Mouse (Mus musculus) midbrain, embryonic 12.5 days (tissue): ENCODE results near the gene Srl. TPM values are rescaled to one million over a fixed set of nuclear protein-coding genes. Genes with fewer than 3 reads are reported as not detected.
"Not testable (repeated sequence)": the region's sequence is repeated elsewhere in the genome, so short reads cannot be mapped to it uniquely, and the experiment has no call there.

Experiments
- ATAC-seq: fragments of 200-750 bp; cut with Nextera tagmentation; 2 replicates; pipeline ENCODE4 v1.8.0; 2017; ENCODE audit warnings: low read depth, moderate TSS enrichment, moderate library complexity; ENCODE audit not compliant: low FRiP score
- H3K27ac ChIP-seq: fragments of 300-500 bp; sonication (generic); replicated peaks from 2 replicates; pipeline ENCODE4 v1.5.1; 2016; ENCODE audit warnings: mild to moderate bottlenecking
- H3K27me3 ChIP-seq: fragments of 300-500 bp; sonication (generic); 2 replicates; pipeline ENCODE4 v1.6.1; 2016; ENCODE audit warnings: mild to moderate bottlenecking
- H3K36me3 ChIP-seq: fragments of 300-500 bp; sonication (generic); 2 replicates; pipeline ENCODE4 v1.6.1; 2016
- H3K4me1 ChIP-seq: fragments of 300-500 bp; sonication (generic); 2 replicates; pipeline ENCODE4 v1.6.1; 2016
- H3K4me2 ChIP-seq: fragments of 300-500 bp; sonication (generic); replicated peaks from 2 replicates; pipeline ENCODE4 v1.6.1; 2016; ENCODE audit warnings: mild to moderate bottlenecking, moderate library complexity
- H3K4me3 ChIP-seq: fragments of 300-500 bp; sonication (generic); 2 replicates; pipeline ENCODE4 v1.5.1; 2016; ENCODE audit warnings: mild to moderate bottlenecking
- H3K9ac ChIP-seq: fragments of 300-500 bp; sonication (generic); replicated peaks from 2 replicates; pipeline ENCODE4 v1.6.1; 2016; ENCODE audit warnings: mild to moderate bottlenecking, moderate library complexity
- H3K9me3 ChIP-seq: fragments of 300-500 bp; sonication (generic); 2 replicates; pipeline ENCODE4 v1.6.1; 2016; ENCODE audit warnings: mild to moderate bottlenecking
- WGBS: fragments of 180-500 bp; shearing (Covaris S2); methylation state at CpG from one replicate; pipeline ENCODE4 v1.1.7; 2016; 5-methylcytosine and 5-hydroxymethylcytosine counted together
- polyA plus RNA-seq: library from polyadenylated mRNA; unstranded; fragments of >200 nt; fragmentation: Nextera tagmentation; extraction: Ambion mirVana; gene quantifications from 2 replicates; pipeline ENCODE4 v1.2.1, GENCODE M21; 2016

The Srl gene
- 21.5 and 22.1 TPM in 2 replicates for polyA plus RNA-seq

DNA sequence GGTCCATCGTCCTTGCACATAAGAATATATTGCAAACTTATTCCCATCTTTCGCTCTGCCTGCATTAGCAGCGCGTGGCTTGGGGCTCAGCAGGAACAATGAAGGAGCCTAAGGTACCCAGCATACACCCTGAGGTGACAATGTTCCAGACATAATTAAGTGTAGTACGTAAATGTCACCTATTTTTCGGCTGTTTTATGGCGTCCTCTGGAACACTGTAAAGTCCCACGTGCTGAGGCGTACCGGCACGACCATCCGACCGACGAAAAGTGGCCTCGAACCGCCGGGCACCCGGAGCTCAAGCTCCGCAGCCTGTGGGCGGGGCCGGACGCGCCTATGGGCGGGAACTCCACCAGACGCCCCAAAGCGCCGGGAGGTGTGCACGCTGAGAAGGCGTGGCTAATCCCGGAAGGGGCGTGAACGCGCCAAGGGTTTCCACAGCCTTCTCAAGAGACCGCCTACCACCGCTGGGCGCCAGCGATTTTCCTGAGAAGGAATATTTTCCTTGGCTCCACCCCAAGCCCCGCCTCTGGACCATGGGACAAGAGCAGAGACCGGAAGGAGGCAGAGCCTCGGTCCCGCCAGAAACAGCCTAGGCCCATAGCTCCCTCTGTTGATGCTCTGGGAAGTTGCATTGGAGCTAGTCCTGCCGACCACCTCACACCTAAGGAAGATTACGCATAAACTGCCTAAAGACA lies at the start of gene Srl:
TSS of gene Srl (minus strand) at position 316 of the 698 bp plus-strand sequence.
- H3K27me3 ChIP-seq: no peaks in the 10 kb centered on the region
- H3K4me2 ChIP-seq: peak within 1 kb of the TSS; percentile 50
- H3K4me1 ChIP-seq: peaks cover 9% of the 10 kb centered on the region
- H3K9ac ChIP-seq: peak within 1 kb of the TSS; percentile 29
- H3K4me3 ChIP-seq: peak within 1 kb of the TSS; percentile 52
- H3K9me3 ChIP-seq: no peaks in the 10 kb centered on the region
- peaks cover 20% of the 10 kb centered on the region for H3K36me3 ChIP-seq
- 1% methylated on average over 43 of the region's 43 CpGs for WGBS
- peak within 1 kb of the TSS; percentile 49; the same call in 1 of the 2 replicates for H3K27ac ChIP-seq
- peak; percentile 98 for ATAC-seq

DNA sequence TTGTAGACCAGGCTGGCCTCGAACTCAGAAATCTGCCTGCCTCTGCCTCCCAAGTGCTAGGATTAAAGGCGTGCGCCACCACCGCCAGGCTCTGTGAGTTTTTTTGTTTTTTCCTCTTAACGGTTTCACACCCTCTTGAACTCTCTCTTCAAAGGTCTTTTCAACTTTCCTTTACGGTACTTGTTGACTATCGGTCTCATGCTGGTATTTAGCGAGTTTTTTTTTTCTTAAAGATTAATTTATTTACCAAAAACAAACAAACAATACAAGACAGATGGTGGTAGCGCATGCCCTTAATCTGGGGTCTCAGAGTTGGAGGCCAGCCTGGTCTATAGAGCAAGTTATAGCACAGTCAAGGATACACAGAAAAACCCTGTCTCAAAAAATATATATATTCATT lies 48.6 kb upstream of the Srl start:
- Histone ChIP-seq H3K27ac (no peak overlapping the region), H3K27me3 (no peaks in the 10 kb centered on the region), H3K36me3 (peaks cover 4% of the 10 kb centered on the region), H3K9ac (no peak overlapping the region), H3K4me2 (no peak overlapping the region), H3K9me3 (no peaks in the 10 kb centered on the region), H3K4me3 (no peak overlapping the region), H3K4me1 (peaks cover 34% of the 10 kb centered on the region)
- WGBS: 96% methylated on average over 9 of the region's 9 CpGs
- no peak for ATAC-seq

DNA sequence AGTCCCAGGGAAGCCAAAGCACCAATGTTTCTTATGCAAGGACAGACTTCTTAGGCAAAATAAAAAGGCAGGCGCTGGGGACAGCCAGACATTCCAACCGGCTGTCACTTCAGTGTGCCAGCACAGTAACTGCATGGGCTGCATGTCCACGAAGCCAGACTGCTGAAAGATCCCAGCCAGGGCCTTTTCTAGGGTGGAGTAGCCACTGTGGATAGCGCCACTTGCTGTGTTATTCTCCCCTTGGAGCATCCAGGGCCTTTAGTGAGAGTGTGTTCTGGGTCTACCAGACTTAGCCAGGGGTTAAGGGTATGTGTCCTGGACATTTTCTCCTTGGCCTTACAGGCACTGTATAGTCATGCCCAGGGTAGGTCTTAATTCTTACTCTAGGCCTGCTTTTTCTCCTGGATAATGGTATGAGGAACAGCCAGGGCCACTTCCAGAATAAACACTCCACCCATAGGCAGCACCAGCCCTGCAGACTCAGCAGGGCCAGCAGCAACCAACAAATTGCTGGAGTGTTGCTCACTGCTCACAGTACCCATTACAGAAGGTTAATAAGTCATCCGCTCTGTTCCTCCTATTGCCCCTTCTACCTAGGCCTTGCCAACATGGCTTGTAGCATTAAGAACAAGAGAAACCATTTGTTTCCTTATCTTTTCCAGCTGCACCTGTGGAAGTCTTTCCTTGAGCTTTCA lies 46.0 kb upstream of the Srl start:
- no peak for ATAC-seq
- Histone ChIP-seq H3K9ac (no peak overlapping the region), H3K27ac (peak overlapping the region; percentile 85), H3K9me3 (no peaks in the 10 kb centered on the region), H3K4me1 (peaks cover 22% of the 10 kb centered on the region), H3K27me3 (no peaks in the 10 kb centered on the region), H3K4me3 (no peak overlapping the region), H3K36me3 (peaks cover 4% of the 10 kb centered on the region), H3K4me2 (peak overlapping the region; percentile 58; the same call in 1 of the 2 replicates)
- WGBS: 56% methylated on average over 5 of the region's 5 CpGs

DNA sequence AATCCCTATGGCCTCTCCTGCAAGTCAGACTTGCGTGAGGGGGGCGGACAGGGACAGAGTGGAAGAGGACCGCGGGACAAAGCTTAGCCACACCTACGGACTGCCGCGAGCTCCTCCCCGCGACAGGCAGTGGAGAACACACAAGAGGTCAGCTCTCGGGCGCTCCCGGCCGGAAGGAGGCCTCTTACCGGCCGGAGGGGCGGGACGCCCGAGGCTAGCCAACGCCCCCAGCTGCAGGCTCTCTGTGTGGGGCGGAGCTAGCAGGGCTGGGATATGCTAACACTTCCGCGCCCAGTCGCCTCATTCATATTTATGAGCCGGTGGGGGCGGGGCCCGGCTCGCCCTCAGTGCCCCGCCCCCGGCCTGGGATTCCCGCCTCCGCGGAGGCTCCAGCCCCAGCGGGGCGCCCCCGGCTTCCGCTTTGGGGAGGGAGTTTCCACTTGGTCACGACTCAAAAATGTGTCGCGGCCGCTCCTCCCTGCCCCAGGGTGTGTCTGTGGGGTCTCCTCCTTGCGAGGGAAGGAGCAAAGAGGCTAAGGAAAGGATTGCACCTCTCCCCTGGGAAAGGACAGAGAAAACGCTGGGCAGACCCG lies 45.0 kb upstream of the Srl start:
- Histone ChIP-seq H3K4me3 (peak overlapping the region; percentile 44), H3K9ac (peak overlapping the region; percentile 46), H3K27me3 (no peaks in the 10 kb centered on the region), H3K4me2 (peak overlapping the region; percentile 58), H3K27ac (peak overlapping the region; percentile 85), H3K9me3 (no peaks in the 10 kb centered on the region), H3K36me3 (peaks cover 4% of the 10 kb centered on the region), H3K4me1 (peaks cover 17% of the 10 kb centered on the region)
- peak; percentile 99 for ATAC-seq
- WGBS: under 1% methylated on average over 43 of the region's 43 CpGs

DNA sequence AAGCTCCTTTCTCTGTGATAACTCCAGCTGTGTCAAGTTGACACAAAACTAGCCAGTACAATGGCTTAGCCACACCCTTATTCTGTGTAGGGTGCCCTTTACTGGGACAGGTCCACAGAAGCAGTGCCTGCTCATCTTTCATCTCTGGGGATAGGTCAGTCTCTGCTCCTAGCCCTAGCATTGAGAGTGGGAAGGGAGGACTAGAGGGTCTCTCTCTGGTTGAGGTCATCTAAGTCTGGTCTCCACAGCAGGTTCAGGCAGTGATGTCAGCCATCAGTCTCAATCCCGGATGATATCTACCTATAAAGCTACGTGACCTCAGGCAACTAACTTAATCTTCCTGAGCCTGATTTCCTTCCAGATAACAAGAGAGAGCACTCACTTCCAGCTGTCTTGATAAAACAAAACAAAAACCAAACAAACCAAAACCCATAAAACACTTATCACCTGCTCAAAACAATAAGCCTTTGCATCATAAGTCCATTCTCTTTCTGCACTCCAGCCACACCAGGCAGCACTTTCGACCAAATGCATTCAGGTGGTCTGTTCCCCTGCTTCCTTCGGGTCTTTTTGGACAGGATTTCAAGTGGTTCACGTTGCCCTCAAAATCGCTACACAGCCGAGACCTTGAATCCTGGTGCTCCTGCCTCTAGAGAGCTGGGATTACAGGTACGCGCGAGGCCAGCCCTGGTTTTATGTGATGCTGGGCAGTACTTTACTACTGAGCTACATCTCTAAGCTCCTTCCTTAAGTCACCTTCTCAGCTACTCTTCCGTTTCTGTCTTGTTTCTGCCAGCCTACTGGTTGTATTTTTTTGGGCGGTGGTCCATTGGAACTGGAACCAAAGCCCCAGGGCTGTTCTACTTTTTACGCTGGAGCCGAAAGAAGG lies 44.3 kb upstream of the Srl start:
- 13% methylated on average over 14 of the region's 14 CpGs for WGBS
- no peaks in the 10 kb centered on the region for H3K27me3 ChIP-seq
- H3K4me1 ChIP-seq: peaks cover 17% of the 10 kb centered on the region
- peak; percentile 39 for ATAC-seq
- no peaks in the 10 kb centered on the region for H3K9me3 ChIP-seq
- peak overlapping the region; percentile 44 for H3K4me3 ChIP-seq
- peak overlapping the region; percentile 85 for H3K27ac ChIP-seq
- H3K9ac ChIP-seq: peak overlapping the region; percentile 46
- H3K4me2 ChIP-seq: peak overlapping the region; percentile 58
- H3K36me3 ChIP-seq: peaks cover 4% of the 10 kb centered on the region

DNA sequence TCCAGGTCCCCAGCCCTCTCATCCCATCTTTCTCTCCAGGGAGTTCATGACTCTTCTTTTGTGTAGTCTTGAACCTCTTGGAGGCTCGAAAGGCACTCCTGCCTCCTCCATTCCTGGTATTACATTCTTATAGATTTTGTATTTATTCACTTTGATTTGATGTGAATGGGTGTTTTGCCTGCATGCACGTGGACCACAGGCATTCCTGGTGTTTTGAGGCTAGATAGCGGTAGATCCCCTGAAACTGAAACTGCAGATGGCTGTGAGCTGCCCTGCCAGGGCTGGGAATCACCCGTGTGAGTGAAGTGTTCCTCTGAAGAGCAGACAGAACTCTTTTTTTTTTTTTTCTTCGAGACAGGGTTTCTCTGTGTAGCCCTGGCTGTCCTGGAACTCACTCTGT lies 42.8 kb upstream of the Srl start:
- no peaks in the 10 kb centered on the region for H3K27me3 ChIP-seq
- 80% methylated on average over 5 of the region's 5 CpGs for WGBS

DNA sequence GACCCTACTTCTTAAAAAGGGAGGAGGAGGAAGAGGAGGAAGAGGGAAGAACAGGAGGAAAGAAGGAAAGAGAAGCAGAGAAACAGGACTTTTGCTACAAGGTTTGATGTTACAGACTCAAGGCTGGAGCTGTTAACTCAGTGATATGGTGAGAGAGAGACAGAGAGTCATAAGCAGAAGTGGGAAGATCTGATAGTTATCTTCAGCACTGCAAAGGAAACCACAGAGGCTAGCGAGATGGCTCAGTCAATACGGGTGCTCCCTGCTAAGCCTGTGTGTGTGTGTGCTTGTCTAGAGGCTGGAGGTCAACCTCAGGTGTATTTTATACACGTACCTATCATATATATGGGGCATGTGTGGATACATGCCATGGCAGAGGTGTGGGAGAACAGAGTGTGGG lies 42.2 kb upstream of the Srl start:
- WGBS: 84% methylated on average over 3 of the region's 3 CpGs

More for the DNA sequence above, 42.8 kb upstream of the Srl start:
- no peak overlapping the region for H3K27ac ChIP-seq
- H3K4me1 ChIP-seq: peaks cover 17% of the 10 kb centered on the region
- ATAC-seq: no peak
- no peak overlapping the region for H3K4me2 ChIP-seq
- no peak overlapping the region for H3K4me3 ChIP-seq
- no peaks in the 10 kb centered on the region for H3K36me3 ChIP-seq
- H3K9ac ChIP-seq: no peak overlapping the region
- H3K9me3 ChIP-seq: no peaks in the 10 kb centered on the region

DNA sequence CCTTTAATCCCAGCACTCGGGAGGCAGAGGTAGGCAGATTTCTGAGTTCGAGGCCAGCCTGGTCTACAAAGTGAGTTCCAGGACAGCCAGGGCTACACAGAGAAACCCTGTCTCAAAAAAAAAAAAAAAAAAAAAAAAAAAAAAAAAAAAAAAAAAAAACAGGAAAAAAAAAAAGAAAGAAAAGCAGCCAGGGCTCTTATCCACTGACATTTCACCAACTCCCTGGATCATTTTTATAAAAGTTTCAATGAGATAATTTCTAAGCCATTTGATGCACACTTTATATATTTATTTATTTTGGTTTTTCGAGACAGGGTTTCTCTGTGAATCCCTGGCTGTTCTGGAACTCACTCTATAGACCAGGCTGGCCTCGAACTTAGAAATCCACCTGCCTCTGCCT lies 39.6 kb upstream of the Srl start:
- not testable (repeated sequence) for H3K4me2 ChIP-seq, H3K9ac ChIP-seq, H3K9me3 ChIP-seq, H3K4me1 ChIP-seq, H3K27ac ChIP-seq, H3K36me3 ChIP-seq, ATAC-seq, H3K27me3 ChIP-seq, H3K4me3 ChIP-seq
- 95% methylated on average over 4 of the region's 4 CpGs for WGBS

More for the DNA sequence above, 42.2 kb upstream of the Srl start:
- Histone ChIP-seq H3K9ac (no peak overlapping the region), H3K4me3 (no peak overlapping the region), H3K9me3 (no peaks in the 10 kb centered on the region), H3K36me3 (no peaks in the 10 kb centered on the region), H3K4me1 (peaks cover 17% of the 10 kb centered on the region), H3K4me2 (no peak overlapping the region), H3K27me3 (no peaks in the 10 kb centered on the region), H3K27ac (no peak overlapping the region)
- no peak for ATAC-seq

DNA sequence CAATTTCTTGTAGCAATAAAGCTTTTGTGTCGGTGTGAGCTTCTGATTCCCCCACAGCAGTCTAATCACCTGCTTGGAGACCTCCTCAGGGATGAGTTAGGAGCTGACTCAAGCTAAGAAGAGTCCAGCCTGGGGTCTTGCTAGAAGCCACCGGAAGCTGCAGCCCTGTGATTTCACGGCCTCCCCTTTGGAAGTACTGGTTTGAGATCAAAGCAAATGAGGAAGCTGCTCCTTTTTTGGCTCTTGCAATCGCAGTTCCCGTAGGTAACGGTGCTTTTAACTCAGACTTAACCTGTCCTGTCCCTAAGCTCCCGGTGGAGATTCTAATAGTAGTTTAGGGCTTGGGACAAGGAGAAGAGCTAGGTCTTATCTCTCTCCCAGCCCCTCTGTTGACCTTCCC lies 37.0 kb upstream of the Srl start:
- no peak for ATAC-seq
- Histone ChIP-seq H3K9me3 (no peaks in the 10 kb centered on the region), H3K4me1 (no peaks in the 10 kb centered on the region), H3K27ac (no peak overlapping the region), H3K36me3 (no peaks in the 10 kb centered on the region), H3K27me3 (no peaks in the 10 kb centered on the region), H3K4me3 (no peak overlapping the region), H3K4me2 (no peak overlapping the region), H3K9ac (no peak overlapping the region)
- WGBS: 75% methylated on average over 7 of the region's 7 CpGs

DNA sequence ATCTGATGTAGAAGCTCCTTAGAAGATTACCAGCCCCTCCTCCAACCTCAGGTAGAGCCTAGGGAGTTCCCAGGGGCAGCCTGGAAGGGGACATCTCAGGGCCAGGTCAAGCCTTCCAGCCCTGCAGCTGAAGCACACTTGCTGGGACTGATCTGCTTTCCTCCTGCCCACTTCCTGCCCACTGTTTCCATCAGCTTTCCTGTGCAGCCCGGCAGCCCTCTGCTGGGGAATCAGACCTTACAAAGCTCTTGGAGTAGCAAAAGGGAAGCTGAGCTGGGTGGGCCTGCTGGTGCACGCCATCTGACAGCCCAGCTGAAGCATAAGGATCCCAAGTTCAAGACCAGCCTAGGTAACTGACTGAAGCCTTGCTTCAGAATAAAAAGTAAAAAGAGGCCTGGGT lies 35.3 kb upstream of the Srl start:
- whole genome bisulfite sequencing: 58% methylated on average over 2 of the region's 2 CpGs
- no peak overlapping the region for H3K4me2 ChIP-seq
- no peak for ATAC-seq
- no peak overlapping the region for H3K9ac ChIP-seq
- no peaks in the 10 kb centered on the region for H3K36me3 ChIP-seq
- H3K4me3 ChIP-seq: no peak overlapping the region
- H3K4me1 ChIP-seq: no peaks in the 10 kb centered on the region
- H3K27me3 ChIP-seq: no peaks in the 10 kb centered on the region
- no peak overlapping the region for H3K27ac ChIP-seq
- H3K9me3 ChIP-seq: no peaks in the 10 kb centered on the region

DNA sequence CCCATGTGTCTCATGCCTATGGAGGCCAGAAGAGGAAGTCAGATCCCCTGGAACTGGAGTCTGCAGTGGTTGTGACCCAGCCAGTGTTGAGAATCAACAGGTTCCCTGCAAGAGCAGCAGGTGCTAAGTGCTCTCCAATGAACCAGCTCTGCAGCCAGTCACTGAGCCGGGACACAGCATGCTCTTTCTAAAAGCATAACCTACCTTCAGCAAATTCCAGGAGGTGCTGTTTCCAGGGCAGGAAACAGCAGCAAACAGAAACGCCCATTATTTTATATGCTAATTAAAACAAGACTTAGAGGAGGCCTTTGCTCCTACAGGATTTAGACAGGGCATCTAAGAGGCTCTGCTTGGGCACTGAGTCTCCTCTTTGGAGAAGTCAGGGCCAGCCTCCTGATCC lies 34.4 kb upstream of the Srl start:
- H3K4me2 ChIP-seq: no peak overlapping the region
- peaks cover 1% of the 10 kb centered on the region; the same call in 1 of the 2 replicates for H3K4me1 ChIP-seq
- WGBS: 46% methylated on average over 2 of the region's 2 CpGs
- H3K27ac ChIP-seq: no peak overlapping the region
- H3K36me3 ChIP-seq: no peaks in the 10 kb centered on the region
- no peaks in the 10 kb centered on the region for H3K9me3 ChIP-seq
- H3K27me3 ChIP-seq: no peaks in the 10 kb centered on the region
- no peak for ATAC-seq
- H3K9ac ChIP-seq: no peak overlapping the region
- no peak overlapping the region for H3K4me3 ChIP-seq
